Mouse (Mus musculus) megakaryocyte, adult 5-6 weeks (primary cell): ENCODE data around the gene Etl4. TPM values are rescaled to one million over a fixed set of nuclear protein-coding genes. Genes with fewer than 3 reads are reported as not detected.

Source experiments
- ATAC-seq: 2 replicates; pipeline ENCODE4 v1.8.0; 2016; ENCODE audit warnings: mild to moderate bottlenecking, inconsistent platforms; ENCODE audit not compliant: poor library complexity, severe bottlenecking
- total RNA-seq, 2 experiments: library from RNA; stranded (forward) in 1 of 2; stranded (reverse) in 1 of 2; fragments of 153-499, 151-499 nt in 1 of 2; fragments of 221-1000, 200-1000 nt in 1 of 2; gene quantifications; 2 replicates each; pipeline versions ENCODE4 v1.2.3 to v1.2.4; 2015 to 2017

Etl4 gene
- total RNA-seq, 2 experiments from 2014 or later = 0.15 to 1.6 TPM

DNA sequence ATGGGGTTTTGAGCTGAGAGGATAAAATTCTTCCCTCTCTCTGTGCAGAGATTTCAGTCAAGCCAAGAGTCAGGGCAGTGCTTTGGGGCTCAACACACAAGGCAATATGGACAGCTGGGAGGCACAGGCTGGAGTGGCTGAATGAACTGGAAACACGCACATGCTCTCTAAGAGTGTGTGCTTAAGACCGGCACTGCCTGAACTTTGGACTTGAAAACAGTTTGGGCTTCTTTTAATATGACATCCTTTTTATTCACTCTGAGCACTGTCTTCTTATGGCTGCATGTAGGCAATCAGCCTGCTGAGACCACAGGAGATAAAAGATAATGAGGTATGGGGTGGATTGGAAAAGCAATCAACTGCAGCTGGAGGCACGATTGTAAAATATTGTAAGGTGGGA, 921.3 kb downstream of the Etl4 start:
- no peak for ATAC-seq

DNA sequence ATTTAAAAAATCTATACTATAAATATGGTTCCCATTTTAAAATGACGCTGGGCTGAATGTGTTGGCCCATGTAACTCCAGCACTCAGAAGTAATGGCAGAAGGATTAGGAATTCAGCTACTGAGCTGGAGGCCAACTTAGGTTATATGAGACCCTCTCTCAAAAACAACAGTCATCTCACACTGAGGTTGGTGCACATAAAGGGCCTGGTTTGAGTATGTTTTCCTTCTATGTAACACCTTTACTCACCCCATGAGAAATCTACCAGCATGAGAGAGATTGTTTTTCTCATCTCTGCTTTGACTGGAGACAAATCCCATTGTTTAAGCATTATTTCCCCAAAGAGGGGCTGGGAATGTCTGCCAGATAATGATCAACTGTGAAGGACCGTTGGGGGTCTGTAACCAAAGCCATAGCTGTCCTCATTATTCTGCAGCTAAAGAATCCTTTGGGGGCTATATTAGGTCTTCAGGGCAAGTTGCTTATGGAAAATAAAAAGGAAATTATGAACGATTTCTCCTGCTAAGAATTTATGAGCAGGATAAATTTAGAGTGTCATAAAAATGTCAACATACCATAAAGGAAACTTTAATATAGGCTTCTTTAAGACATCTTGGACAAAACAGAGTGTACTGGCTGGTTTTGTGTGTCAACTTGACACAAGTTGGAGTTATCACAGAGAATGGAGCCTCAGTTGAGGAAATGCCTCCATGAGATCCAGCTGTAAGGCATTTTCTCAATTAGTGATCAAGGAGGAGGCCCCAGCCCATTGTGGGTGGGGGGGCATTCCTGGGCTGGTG, 922.2 kb downstream of the Etl4 start:
- no peak for ATAC-seq

DNA sequence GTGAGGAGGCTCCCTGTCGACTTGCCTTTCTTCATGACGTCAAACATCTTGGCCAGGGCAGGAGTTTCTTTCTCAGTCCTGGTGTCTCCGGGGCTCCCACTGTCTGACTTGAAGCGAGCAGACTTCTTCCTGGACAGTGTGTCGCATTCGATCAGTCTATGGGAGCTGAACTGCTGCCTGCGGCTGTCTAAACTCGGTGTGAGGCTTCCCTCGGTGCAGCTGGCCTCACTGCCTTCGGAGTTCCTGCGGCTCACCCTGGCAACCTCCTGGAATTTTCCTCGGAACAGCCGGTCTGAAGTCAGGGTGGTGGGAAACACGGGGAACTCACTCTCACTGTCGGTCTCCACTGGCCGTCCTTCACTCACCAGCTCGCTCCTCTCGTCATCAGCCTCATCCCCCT, 939.8 kb downstream of the Etl4 start:
- ATAC-seq = no peak
